Mouse (Mus musculus) neural tube, embryonic 11.5 days (tissue): Measurements from ENCODE around the gene Carf. TPM values are rescaled to one million over a fixed set of nuclear protein-coding genes. Genes with fewer than 3 reads are reported as not detected.
"Not testable (repeated sequence)": the region's sequence is repeated elsewhere in the genome, so short reads cannot be mapped to it uniquely, and the experiment has no call there.

ENCODE experiments used
- ATAC-seq: fragments of 200-750 bp; cut with Nextera tagmentation; 2 replicates; pipeline ENCODE4 v1.8.0; 2017; ENCODE audit warnings: moderate number of reproducible peaks, mild to moderate bottlenecking, moderate TSS enrichment, moderate library complexity; ENCODE audit not compliant: insufficient read depth, low FRiP score, low TSS enrichment
- DNase-seq: peaks from one replicate; pipeline ENCODE4 v3.0.0-alpha.2; 2015; ENCODE audit warnings: low spot score
- H3K27ac ChIP-seq: fragments of 300-500 bp; sonication (generic); 2 replicates; pipeline ENCODE4 v1.5.1; 2014; ENCODE audit warnings: low read depth, mild to moderate bottlenecking, low read length
- H3K27me3 ChIP-seq: fragments of 300-500 bp; sonication (generic); 2 replicates; pipeline ENCODE4 v1.6.1; 2014; ENCODE audit warnings: mild to moderate bottlenecking, low read length, mixed read lengths; ENCODE audit not compliant: control insufficient read depth, insufficient read depth
- H3K36me3 ChIP-seq: fragments of 300-500 bp; sonication (generic); 2 replicates; pipeline ENCODE4 v1.6.1; 2014; ENCODE audit warnings: mild to moderate bottlenecking, low read length, moderate library complexity, mixed read lengths; ENCODE audit not compliant: control insufficient read depth, insufficient read depth
- H3K4me1 ChIP-seq: fragments of 300-500 bp; sonication (generic); 2 replicates; pipeline ENCODE4 v1.6.1; 2014; ENCODE audit warnings: low read length, mixed read lengths; ENCODE audit not compliant: control insufficient read depth, insufficient read depth
- H3K4me2 ChIP-seq: fragments of 300-500 bp; sonication (generic); 2 replicates; pipeline ENCODE4 v1.6.1; 2014; ENCODE audit warnings: low read depth, mild to moderate bottlenecking, moderate library complexity
- H3K4me3 ChIP-seq: fragments of 300-500 bp; sonication (generic); 2 replicates; pipeline ENCODE4 v1.5.1; 2014; ENCODE audit warnings: low read depth, low read length
- H3K9ac ChIP-seq: fragments of 300-500 bp; sonication (generic); 2 replicates; pipeline ENCODE4 v1.6.1; 2014; ENCODE audit warnings: mild to moderate bottlenecking, low read length
- H3K9me3 ChIP-seq: fragments of 300-500 bp; sonication (generic); 2 replicates; pipeline ENCODE4 v1.6.1; 2016; ENCODE audit warnings: low read length; ENCODE audit not compliant: control insufficient read depth
- WGBS: fragments of 180-500 bp; shearing (Covaris S2); extraction: QIAGEN DNeasy Blood & Tissue Kit; methylation state at CpG from one replicate; pipeline ENCODE4 v1.1.7; 2014; 5-methylcytosine and 5-hydroxymethylcytosine counted together
- polyA plus RNA-seq: library from polyadenylated mRNA; unstranded; fragments of >200 nt; fragmentation: Nextera tagmentation; extraction: Ambion mirVana; gene quantifications from 2 replicates; pipeline ENCODE4 v1.2.1, GENCODE M21; 2014

The Carf gene
- polyA plus RNA-seq, 1 experiment from 2014 or later, result 5.4 TPM

DNA sequence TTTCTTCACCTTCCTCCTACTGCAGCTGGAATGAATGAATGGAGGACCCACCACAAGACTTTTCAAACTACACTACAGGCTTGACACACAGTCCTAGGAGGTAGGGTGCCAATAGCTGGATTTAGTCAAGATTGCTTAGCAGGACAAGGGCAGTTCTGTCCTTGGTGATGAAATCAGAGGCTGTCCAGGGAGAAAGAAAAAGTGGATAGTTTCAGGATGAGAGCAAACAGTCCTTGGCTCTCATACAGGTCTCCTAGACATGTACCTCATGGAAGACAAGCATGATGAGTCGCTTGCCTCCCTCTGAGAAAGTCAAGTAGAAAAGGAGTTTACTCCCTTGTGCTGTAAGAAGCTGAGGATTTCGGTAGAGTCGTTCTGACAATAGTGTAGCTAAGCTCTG is 65.6 kb downstream of the Carf start:
- Histone ChIP-seq H3K27ac (no peak overlapping the region), H3K9me3 (no peaks in the 10 kb centered on the region), H3K4me1 (no peaks in the 10 kb centered on the region), H3K36me3 (no peaks in the 10 kb centered on the region), H3K4me3 (no peak overlapping the region), H3K27me3 (no peaks in the 10 kb centered on the region), H3K4me2 (no peak overlapping the region), H3K9ac (no peak overlapping the region)
- 84% methylated on average over 3 of the region's 3 CpGs for WGBS
- no peak for ATAC-seq
- DNase-seq, result no peak

DNA sequence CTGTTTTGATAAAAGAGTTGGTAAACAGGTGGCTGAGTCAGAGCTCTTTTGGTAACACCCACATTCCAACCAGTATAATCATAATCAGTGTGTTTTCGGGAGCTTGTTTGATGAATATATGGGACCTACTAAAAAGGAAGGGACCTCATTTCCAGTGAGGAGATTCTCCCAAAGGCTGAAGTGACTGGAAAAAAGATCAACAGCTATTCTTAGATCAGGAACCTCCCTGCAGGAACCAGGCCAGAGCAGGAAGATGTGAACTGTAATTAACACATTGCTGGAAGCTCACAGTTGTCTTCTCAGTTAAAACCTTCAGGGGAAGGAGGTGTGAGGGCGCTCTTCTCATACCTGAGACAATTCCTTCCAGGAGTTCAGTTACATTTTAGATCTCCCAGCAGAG is 71.6 kb downstream of the Carf start:
- DNase-seq, result no peak
- ATAC-seq, result no peak
- 86% methylated on average over 2 of the region's 2 CpGs for WGBS

DNA sequence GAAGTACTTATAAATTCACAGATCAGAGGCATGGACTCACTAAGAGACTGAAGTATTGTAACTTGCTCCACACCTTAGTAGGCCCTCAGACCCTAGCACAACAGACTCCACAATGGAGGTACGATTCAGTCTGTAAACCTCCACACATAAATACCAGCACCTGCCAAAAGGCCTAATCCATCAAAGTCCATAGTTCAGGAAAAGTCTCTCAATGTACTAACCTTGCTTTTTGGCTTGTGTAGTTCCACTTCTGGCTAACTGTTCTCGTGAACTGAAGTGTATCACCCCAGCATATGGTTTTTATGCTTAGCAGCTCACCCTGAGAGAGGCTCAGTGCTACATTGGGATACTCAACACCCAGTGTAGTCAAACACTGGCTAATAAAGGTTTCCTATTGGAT is 72.2 kb downstream of the Carf start:
- ATAC-seq, result no peak
- Histone ChIP-seq H3K36me3 (no peaks in the 10 kb centered on the region), H3K9ac (no peak overlapping the region), H3K4me2 (no peak overlapping the region), H3K27ac (no peak overlapping the region), H3K4me1 (no peaks in the 10 kb centered on the region), H3K27me3 (no peaks in the 10 kb centered on the region), H3K4me3 (no peak overlapping the region), H3K9me3 (no peaks in the 10 kb centered on the region)
- WGBS, result 81% methylated on average over 2 of the region's 2 CpGs
- DNase-seq, result no peak

More for the DNA sequence above, 71.6 kb downstream of the Carf start:
- H3K27me3 ChIP-seq, result no peaks in the 10 kb centered on the region
- H3K9ac ChIP-seq, result no peak overlapping the region
- no peak overlapping the region for H3K4me3 ChIP-seq
- H3K36me3 ChIP-seq, result no peaks in the 10 kb centered on the region
- no peak overlapping the region for H3K27ac ChIP-seq
- H3K4me2 ChIP-seq, result no peak overlapping the region
- H3K9me3 ChIP-seq, result no peaks in the 10 kb centered on the region
- H3K4me1 ChIP-seq, result no peaks in the 10 kb centered on the region

DNA sequence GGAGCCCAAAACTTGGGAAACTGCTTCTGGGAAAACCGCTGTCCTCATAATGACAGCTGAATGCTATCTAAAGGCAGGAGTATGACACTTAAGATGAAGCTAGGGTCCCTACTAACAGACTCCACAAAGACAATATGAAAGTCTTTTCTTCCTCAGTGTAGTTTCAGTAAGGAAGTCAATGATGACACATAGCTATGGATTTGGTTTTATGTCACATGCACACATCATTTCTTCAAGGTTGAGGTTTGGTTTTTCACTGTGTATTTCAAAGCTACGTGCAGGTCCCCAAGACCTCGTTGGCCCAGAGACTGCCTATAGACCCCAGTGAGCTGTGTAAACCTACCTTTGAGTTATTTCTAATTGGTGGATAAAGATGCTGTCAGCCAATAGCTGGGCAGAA is 75.1 kb downstream of the Carf start:
- DNase-seq, result no peak
- Histone ChIP-seq H3K4me2 (no peak overlapping the region), H3K27ac (no peak overlapping the region), H3K9me3 (no peaks in the 10 kb centered on the region), H3K27me3 (no peaks in the 10 kb centered on the region), H3K4me1 (no peaks in the 10 kb centered on the region), H3K4me3 (no peak overlapping the region), H3K36me3 (no peaks in the 10 kb centered on the region), H3K9ac (no peak overlapping the region)
- WGBS, result 88% methylated on average over 3 of the region's 3 CpGs
- no peak for ATAC-seq

DNA sequence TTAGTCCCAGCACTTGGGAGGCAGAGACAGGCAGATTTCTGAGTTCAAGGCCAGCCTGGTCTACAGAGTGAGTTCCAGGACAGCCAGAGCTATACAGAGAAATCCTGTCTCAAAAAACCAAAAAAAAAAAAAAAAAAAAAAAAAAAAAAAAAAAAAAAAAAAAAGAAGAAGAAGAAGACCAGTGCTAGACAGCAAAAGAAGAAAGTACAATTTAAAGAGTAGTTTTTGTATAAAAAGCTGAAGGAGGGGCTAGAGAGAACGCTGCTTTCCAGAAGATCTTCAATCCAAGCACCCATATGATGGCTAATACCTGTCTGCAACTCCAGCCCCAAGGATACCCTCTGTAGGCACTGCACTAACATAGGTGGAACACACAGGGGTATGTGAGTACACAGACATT is 79.8 kb downstream of the Carf start:
- ATAC-seq, H3K9me3 ChIP-seq, H3K9ac ChIP-seq, H3K36me3 ChIP-seq, H3K27ac ChIP-seq, H3K4me3 ChIP-seq, H3K27me3 ChIP-seq, DNase-seq, H3K4me2 ChIP-seq, H3K4me1 ChIP-seq: not testable (repeated sequence)
- 87% methylated on average over 1 of the region's 1 CpGs for WGBS

DNA sequence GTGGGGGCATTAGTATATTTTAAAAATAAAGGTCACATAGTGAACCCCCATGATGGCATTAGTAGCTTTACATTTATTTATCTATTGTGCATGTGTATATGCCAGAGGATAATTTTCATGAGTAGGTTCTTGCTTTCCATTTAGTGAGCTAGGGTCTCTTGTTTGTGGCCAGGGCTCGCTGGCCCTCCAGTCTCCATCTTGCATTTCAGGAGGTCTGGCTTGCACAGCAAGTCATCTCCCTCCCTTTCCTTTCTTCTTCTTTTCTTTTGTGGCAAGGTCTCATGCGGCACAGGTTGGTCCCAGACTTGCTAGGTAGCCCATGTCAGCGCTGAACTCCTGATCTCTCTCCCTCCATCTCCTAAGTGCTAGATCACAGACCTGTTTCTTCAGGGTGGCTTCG is 81.3 kb downstream of the Carf start:
- peaks cover 8% of the 10 kb centered on the region for H3K4me1 ChIP-seq
- H3K9ac ChIP-seq, result peak overlapping the region; percentile 44
- H3K4me2 ChIP-seq, result peak overlapping the region; percentile 44
- H3K36me3 ChIP-seq, result no peaks in the 10 kb centered on the region
- no peaks in the 10 kb centered on the region for H3K9me3 ChIP-seq
- DNase-seq (peak; percentile 24), ATAC-seq (no peak)
- WGBS, result 29% methylated on average over 4 of the region's 4 CpGs
- H3K27ac ChIP-seq, result peak overlapping the region; percentile 95; the same call in 1 of the 2 replicates
- H3K4me3 ChIP-seq, result peak overlapping the region; percentile 87; the same call in 1 of the 2 replicates
- H3K27me3 ChIP-seq, result no peaks in the 10 kb centered on the region

DNA sequence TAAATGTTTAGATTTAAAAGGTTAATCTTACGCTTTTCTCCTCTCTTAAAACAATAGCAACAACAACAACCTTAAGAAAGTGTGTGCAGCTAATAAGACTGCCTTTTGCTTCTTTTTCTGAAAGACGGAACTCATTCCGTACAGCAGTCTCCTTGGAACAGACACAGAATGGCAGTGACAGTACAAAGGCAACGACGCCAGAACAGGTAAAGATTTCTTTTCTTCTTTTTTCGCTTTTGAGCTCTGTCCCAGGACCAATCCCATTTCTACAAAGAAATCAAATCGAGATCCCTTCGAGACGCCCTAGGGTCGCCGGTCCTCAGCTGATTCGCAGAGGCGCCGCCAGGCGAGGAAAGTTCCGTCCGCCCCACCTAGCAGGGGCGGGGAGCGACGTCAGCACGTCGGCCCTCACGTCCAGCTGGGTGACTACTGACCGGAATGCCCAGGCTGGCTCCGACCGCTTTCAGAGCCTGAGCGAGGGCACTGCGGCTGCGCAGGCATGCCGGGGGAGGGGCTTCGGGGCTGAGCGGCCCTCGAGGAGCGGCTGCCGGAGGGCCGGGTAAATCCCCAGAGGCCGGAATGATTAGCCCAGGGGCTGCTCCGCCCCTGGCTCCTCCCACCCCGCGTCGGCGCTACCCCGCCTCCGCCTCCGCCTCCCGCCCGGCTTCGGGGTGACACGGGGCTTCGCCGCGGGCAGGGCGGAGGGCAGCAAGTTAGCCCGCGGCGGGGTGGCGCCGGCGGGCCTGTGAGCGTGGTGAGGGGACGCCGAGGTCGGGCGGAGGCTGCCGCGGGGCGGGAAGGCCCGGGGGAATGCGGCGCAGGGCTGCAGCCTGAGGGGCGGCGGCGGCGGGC is 82.1 kb downstream of the Carf start, which contains the start of gene Nbeal1:
Nbeal1 (plus strand) TSS at position 668 of the 852 bp plus-strand sequence.
- Histone ChIP-seq H3K36me3 (no peaks in the 10 kb centered on the region), H3K4me2 (peak within 1 kb of the TSS; percentile 44), H3K4me1 (peaks cover 8% of the 10 kb centered on the region), H3K9ac (peak within 1 kb of the TSS; percentile 87), H3K27me3 (no peaks in the 10 kb centered on the region), H3K4me3 (peak within 1 kb of the TSS; percentile 87), H3K9me3 (no peaks in the 10 kb centered on the region), H3K27ac (peak within 1 kb of the TSS; percentile 95)
- DNase-seq (peak; percentile 99), ATAC-seq (peak; percentile 97)
- WGBS, result under 1% methylated on average over 58 of the region's 74 CpGs

DNA sequence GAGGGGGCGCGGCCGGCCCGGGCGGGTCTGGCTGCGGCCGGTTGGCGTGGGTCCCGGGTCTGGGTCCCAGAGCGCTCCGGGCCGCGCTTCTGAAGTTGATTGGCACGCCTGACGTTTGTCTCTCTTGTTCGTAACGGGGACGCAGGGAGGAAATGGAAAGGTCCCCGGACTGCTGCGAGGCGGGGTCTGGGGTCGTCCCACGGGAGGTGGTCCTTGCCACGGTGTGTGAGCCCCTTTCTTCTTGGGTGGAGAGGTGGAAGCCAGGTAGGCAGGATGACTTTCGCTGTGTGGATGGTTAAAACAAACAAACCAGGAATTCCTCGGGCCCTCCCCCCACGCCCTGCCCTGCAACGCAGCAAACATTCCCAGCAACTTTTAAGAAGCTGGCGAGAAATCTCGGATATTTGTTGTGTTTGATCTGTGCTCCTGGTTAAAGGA is 82.8 kb downstream of the Carf start:
- H3K9me3 ChIP-seq, result no peaks in the 10 kb centered on the region
- peak overlapping the region; percentile 87 for H3K4me3 ChIP-seq
- peak overlapping the region; percentile 95 for H3K27ac ChIP-seq
- H3K4me1 ChIP-seq, result peaks cover 8% of the 10 kb centered on the region
- DNase-seq (no peak), ATAC-seq (no peak)
- WGBS, result under 1% methylated on average over 30 of the region's 30 CpGs
- no peaks in the 10 kb centered on the region for H3K27me3 ChIP-seq
- H3K9ac ChIP-seq, result peak overlapping the region; percentile 87
- H3K4me2 ChIP-seq, result peak overlapping the region; percentile 44
- no peaks in the 10 kb centered on the region for H3K36me3 ChIP-seq

DNA sequence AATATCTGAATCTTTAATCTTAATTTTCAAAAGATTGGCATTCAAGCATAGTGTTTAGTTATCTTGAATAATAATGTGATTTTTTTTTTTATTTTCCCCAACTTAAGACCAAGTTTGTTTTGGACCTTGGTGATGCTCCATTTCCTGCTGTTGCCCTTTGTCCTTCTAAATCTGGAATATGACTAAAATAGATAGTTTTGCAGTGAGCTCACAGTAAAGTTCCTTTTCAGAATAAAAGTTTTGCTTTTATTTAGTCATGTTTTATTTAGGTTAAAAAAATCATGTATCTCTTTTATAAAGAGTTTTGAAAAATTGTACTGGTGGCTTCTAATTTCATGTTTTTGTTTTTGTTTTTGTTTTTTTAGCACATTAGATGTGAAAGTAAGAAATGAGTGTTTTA is 90.4 kb downstream of the Carf start:
- no peak overlapping the region for H3K4me3 ChIP-seq
- H3K36me3 ChIP-seq, result no peaks in the 10 kb centered on the region
- H3K4me2 ChIP-seq, result no peak overlapping the region
- no peaks in the 10 kb centered on the region for H3K27me3 ChIP-seq
- no peaks in the 10 kb centered on the region for H3K9me3 ChIP-seq
- H3K27ac ChIP-seq, result no peak overlapping the region
- H3K4me1 ChIP-seq, result no peaks in the 10 kb centered on the region
- ATAC-seq (no peak), DNase-seq (no peak)
- H3K9ac ChIP-seq, result no peak overlapping the region
